Mouse (Mus musculus): ENCODE measurements around the gene Stom. TPM values are rescaled to one million over a fixed set of nuclear protein-coding genes. Genes with fewer than 3 reads are reported as not detected.

The Stom gene
- polyA plus RNA-seq, 1 experiment from 2014 or later = 16.6 TPM

DNA sequence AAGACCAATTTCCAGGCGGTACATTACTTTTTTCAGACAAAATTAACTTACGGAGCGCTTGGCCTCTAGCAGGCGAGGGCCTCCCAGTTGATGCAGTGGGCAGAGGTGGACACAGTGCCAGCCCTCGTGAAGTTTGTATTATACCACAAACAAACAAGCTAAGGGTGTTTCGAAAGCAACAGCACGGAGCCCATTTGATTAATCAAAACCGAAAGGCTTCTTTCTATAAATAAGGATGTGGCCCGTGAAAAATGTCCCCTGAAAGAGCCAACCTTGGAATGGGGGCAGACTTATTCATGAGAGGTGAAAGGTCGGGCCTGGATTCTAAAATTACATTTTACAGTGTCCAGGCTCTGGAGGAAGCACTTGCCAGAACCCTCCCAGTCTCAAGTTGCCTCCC, 643 bp upstream of the Stom start:
- H3K4me1 ChIP-seq = peaks cover 14% of the 10 kb centered on the region
- H3K27ac ChIP-seq = 0 out of 2 replicates have a peak overlapping the region, but pooled peaks have one; percentile 18
- peaks cover 6% of the 10 kb centered on the region; the same call in 1 of the 2 replicates for H3K27me3 ChIP-seq
- ATAC-seq (ENCODE audit: low FRiP score) = 0 out of 2 replicates have a peak, but pooled peaks have one; percentile 15
- H3K36me3 ChIP-seq = no peaks in the 10 kb centered on the region
- peak overlapping the region; percentile 97 for H3K4me2 ChIP-seq (replicated peaks)
- 46% methylated on average over 10 of the region's 10 CpGs for WGBS
- peak overlapping the region; percentile 63 for H3K4me3 ChIP-seq
- no peaks in the 10 kb centered on the region for H3K9me3 ChIP-seq (replicated peaks)
- H3K9ac ChIP-seq = peak overlapping the region; percentile 79

DNA sequence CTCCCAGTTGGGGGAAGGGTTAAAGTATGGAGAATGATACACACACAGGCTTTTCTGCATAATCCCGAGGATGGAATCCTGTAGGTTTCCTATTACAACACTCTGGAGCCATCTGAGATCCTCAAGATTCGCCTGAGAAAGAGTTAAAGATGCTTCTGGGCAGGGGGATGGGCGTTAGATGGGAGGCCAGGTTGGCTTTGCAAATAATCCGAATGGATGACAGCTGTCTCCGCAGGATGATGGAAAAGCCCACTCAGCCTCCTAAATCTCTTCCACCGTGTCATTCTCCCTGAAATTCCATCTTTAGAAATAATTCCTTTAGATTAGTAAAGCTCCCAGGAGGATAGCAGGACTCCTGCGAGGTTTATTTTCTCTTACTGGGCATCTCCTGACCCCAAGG, 1.2 kb downstream of the Stom start:
- no peaks in the 10 kb centered on the region for H3K36me3 ChIP-seq
- peaks cover 6% of the 10 kb centered on the region; the same call in 1 of the 2 replicates for H3K27me3 ChIP-seq
- no peak for ATAC-seq (ENCODE audit: low FRiP score)
- H3K4me2 ChIP-seq (replicated peaks) = peak overlapping the region; percentile 97
- H3K4me3 ChIP-seq = peak overlapping the region; percentile 63
- H3K9me3 ChIP-seq (replicated peaks) = no peaks in the 10 kb centered on the region
- H3K9ac ChIP-seq = no peak overlapping the region; the same call in 1 of the 2 replicates
- H3K27ac ChIP-seq = no peak overlapping the region
- 11% methylated on average over 7 of the region's 7 CpGs for WGBS
- H3K4me1 ChIP-seq = peaks cover 14% of the 10 kb centered on the region

DNA sequence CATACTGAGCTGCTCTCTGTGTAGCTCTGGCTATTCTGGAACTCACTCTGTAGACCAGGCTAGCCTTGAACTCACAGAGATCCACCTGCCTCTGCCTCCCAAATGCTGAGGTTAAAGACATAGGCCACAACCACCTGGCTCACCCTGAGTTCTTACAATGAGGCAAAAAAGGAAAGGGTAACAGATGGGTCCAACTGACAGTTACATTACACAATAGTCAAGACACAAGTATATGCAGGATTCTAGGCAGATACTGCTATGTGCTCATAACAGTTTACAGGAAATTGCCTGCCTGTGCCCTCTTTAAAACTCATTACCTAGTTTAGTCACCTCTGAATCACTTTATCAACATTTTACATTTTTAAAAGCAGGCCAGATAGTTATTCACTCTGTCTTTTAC, 3.1 kb downstream of the Stom start:
- ATAC-seq (ENCODE audit: low FRiP score) = no peak
- H3K27ac ChIP-seq = no peak overlapping the region
- no peaks in the 10 kb centered on the region for H3K9me3 ChIP-seq (replicated peaks)
- H3K4me3 ChIP-seq = no peak overlapping the region
- H3K4me2 ChIP-seq (replicated peaks) = no peak overlapping the region
- H3K4me1 ChIP-seq = peaks cover 14% of the 10 kb centered on the region
- H3K9ac ChIP-seq = no peak overlapping the region
- H3K27me3 ChIP-seq = peaks cover 6% of the 10 kb centered on the region; the same call in 1 of the 2 replicates
- no peaks in the 10 kb centered on the region for H3K36me3 ChIP-seq

DNA sequence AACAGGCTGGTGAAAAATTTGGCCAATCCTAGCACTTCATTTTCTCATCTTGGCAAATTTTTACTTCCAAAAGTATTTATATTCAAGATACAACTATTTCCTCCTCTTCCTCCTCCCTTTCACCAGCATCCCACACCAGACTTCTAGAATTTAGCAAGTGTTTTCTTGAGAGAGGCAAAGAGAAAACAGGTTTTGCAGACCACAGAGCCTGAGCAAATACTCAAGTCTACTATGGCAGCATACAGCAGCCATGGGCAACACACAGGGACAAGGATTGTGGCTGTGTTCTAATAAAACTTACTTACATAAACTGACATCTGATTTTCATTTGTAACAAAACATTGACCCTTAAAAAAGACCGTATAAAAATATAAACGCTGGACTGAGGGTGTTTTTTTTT, 5.6 kb downstream of the Stom start:
- Histone ChIP-seq H3K4me1 (peaks cover 9% of the 10 kb centered on the region), H3K27ac (no peak overlapping the region), H3K9me3 (replicated peaks) (no peaks in the 10 kb centered on the region), H3K36me3 (no peaks in the 10 kb centered on the region), H3K4me3 (no peak overlapping the region), H3K9ac (no peak overlapping the region), H3K4me2 (replicated peaks) (no peak overlapping the region), H3K27me3 (peaks cover 6% of the 10 kb centered on the region; the same call in 1 of the 2 replicates)
- ATAC-seq (ENCODE audit: low FRiP score) = no peak
- 74% methylated on average over 2 of the region's 2 CpGs for WGBS

DNA sequence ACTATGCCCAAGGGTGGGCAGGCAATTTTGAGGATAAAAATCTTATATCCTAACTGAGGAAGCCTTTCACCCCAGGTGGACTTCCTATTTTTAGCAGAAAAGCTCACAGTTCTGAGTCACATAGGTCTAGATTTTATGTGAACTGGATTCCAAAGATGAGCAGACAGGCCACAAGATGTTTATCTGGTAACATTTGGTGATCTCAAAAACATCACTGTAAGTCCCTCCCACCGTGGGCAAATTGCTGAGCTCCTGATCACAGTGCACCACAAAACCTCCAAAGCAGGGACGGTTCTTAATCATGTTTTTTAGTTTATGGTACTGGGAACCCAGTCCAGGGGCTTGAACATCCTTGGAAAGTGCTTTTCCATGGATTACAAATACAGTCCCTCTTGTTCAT, 7.7 kb downstream of the Stom start:
- Histone ChIP-seq H3K36me3 (no peaks in the 10 kb centered on the region), H3K9me3 (replicated peaks) (no peaks in the 10 kb centered on the region), H3K27me3 (no peaks in the 10 kb centered on the region), H3K27ac (no peak overlapping the region), H3K4me2 (replicated peaks) (no peak overlapping the region), H3K9ac (no peak overlapping the region), H3K4me1 (no peaks in the 10 kb centered on the region), H3K4me3 (no peak overlapping the region)
- no peak for ATAC-seq (ENCODE audit: low FRiP score)
- WGBS = 87% methylated on average over 2 of the region's 2 CpGs

DNA sequence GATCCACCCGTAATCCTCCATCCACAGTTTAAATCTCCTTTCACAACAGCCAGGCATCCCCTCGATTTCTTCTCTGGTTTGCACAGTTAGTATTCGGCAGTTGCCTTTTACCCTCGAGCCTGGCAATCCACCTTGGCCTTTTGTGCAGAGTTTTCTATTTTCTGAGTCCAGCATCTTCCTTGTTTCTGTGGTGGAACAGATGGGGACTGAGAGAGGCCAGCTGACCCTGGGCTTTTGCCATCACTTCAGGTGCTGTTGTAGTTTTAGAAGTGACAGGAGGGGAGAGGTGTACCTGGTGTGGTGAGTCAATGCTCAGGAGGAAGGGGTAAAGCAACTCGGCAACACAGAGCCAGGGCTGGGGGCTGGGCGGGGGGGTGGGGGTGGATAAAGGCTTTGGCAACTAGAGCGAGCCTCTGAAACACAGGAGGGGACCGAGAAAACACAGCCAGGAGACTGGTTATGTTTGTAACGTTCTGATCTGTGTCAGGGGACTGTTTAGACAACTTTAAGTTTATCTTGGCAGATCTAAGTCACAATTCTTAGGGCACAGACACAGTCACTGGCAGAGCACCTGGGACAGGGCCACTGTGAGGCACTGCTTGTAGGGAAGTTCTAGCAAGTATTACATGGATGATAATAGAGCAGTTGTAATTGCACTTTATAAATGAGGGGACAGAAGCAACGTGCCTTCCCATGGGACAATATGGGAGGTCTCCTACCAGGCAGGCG, 8.5 kb downstream of the Stom start:
- Histone ChIP-seq H3K9me3 (replicated peaks) (no peaks in the 10 kb centered on the region), H3K36me3 (no peaks in the 10 kb centered on the region), H3K9ac (no peak overlapping the region), H3K4me1 (0 out of 2 replicates have a peak, but pooled peaks cover 4% of the 10 kb centered on the region), H3K4me2 (replicated peaks) (no peak overlapping the region), H3K4me3 (no peak overlapping the region), H3K27me3 (no peaks in the 10 kb centered on the region), H3K27ac (no peak overlapping the region)
- 51% methylated on average over 11 of the region's 11 CpGs for WGBS
- ATAC-seq (ENCODE audit: low FRiP score) = no peak

DNA sequence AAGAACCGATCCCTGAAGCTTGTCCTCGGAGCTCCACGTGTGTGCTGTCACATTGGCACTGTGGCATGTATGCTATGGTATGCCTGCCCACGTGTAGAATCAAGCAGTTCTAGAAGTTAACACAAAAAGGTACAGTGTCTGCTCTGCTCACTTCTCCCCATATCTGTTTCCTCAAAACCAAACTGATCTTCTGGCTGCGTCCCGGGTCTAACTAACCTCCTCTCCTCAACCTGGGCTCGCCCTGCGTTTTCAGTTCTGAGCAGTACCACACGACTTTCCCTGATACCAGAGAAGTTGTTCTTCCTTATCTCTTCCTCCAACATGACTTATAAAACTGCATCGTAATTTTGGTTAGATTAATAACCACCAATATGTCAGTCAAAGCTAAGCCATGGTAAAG, 9.2 kb downstream of the Stom start:
- no peak overlapping the region for H3K4me2 ChIP-seq (replicated peaks)
- no peaks in the 10 kb centered on the region for H3K27me3 ChIP-seq
- 71% methylated on average over 10 of the region's 10 CpGs for WGBS
- no peak overlapping the region for H3K9ac ChIP-seq
- H3K9me3 ChIP-seq (replicated peaks) = no peaks in the 10 kb centered on the region
- no peak overlapping the region for H3K27ac ChIP-seq
- H3K36me3 ChIP-seq = no peaks in the 10 kb centered on the region
- H3K4me1 ChIP-seq = 0 out of 2 replicates have a peak, but pooled peaks cover 4% of the 10 kb centered on the region
- no peak for ATAC-seq (ENCODE audit: low FRiP score)
- H3K4me3 ChIP-seq = no peak overlapping the region

DNA sequence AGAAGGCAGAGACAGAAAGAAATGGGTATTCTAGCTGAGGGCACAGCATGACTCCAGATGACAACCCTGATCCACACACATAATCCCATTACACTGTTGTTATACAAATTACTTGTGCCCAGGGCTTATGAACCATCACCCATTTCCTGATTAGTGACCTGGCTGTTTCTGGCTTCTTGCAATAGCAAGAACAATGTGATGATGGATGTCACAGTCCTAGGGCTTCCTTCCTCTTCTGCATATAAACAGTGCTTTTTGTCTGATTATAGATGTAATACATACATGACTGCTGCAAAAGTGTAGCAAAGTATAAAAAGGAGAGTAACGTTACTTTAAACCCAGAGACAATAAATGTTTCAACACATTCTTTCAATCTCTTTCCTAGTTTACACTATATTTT, 9.8 kb downstream of the Stom start:
- Histone ChIP-seq H3K27me3 (no peaks in the 10 kb centered on the region), H3K36me3 (no peaks in the 10 kb centered on the region), H3K9me3 (replicated peaks) (no peaks in the 10 kb centered on the region), H3K4me2 (replicated peaks) (no peak overlapping the region), H3K4me3 (no peak overlapping the region), H3K4me1 (peaks cover 9% of the 10 kb centered on the region; the same call in 1 of the 2 replicates), H3K9ac (no peak overlapping the region), H3K27ac (no peak overlapping the region)
- no peak for ATAC-seq (ENCODE audit: low FRiP score)
- 81% methylated on average over 1 of the region's 1 CpGs for WGBS

DNA sequence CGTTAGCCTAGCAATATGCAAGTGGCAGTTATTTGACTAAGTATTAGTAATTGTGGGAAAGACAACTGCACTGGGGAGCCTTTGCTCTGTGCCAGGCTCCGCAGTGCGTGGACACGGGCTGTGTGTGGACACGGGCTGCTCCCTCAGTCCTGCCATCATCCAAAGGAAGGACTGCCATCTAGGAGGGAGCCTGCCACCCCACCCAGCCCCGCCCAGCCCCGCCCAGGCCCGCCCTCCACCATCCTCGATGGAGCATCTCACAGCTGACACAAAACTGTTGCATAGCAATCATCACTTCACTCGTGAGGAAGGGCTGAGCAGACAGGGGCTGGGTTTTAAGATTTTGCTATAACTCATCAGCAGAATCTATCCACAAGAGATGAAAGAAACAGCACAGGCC, 10.8 kb downstream of the Stom start:
- Histone ChIP-seq H3K9me3 (replicated peaks) (no peaks in the 10 kb centered on the region), H3K4me2 (replicated peaks) (no peak overlapping the region), H3K4me3 (no peak overlapping the region), H3K27ac (no peak overlapping the region), H3K4me1 (peaks cover 11% of the 10 kb centered on the region; the same call in 1 of the 2 replicates), H3K9ac (no peak overlapping the region), H3K27me3 (no peaks in the 10 kb centered on the region), H3K36me3 (no peaks in the 10 kb centered on the region)
- WGBS = 74% methylated on average over 10 of the region's 10 CpGs
- ATAC-seq (ENCODE audit: low FRiP score) = no peak

DNA sequence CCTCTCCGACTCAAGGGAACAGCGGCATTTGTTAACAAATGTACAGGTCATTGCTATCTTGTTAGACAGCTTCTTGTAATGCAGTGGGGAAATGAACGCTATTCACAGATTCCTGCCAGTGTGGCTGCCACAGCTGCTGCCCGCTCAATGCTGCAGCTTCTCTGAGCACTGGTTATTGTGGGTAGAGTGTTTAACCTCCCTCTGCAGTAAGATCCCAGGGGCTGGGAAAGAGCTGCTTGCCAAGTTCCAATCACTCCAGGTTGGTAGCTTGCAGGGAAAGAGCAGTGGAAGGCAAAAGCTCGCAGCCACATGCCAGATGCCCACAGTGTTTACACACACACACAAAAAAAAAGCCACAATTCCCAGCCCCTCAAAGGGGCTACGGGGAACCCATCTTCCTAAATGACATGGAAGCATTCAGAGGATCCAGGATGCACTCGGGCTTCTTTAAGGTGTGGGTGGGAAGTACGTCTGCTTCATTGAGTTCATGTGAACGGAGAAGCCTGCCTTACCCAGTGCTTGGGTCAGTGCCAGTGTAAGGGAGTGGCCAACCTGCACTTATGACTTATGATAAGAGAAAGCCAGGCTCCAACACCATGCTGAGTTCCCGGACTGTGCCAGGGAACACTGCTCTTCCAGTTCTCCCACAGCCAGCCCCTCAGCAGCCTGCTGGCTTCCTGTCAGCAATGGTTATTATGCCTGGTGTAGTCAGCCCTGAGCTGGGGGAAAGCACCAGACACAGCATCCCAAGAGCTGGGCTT, 14.2 kb downstream of the Stom start:
- Histone ChIP-seq H3K9ac (no peak overlapping the region), H3K27ac (no peak overlapping the region), H3K9me3 (replicated peaks) (no peaks in the 10 kb centered on the region), H3K4me1 (peaks cover 24% of the 10 kb centered on the region), H3K4me3 (no peak overlapping the region), H3K27me3 (no peaks in the 10 kb centered on the region), H3K36me3 (no peaks in the 10 kb centered on the region), H3K4me2 (replicated peaks) (no peak overlapping the region)
- 71% methylated on average over 10 of the region's 10 CpGs for WGBS
- no peak for ATAC-seq (ENCODE audit: low FRiP score)

DNA sequence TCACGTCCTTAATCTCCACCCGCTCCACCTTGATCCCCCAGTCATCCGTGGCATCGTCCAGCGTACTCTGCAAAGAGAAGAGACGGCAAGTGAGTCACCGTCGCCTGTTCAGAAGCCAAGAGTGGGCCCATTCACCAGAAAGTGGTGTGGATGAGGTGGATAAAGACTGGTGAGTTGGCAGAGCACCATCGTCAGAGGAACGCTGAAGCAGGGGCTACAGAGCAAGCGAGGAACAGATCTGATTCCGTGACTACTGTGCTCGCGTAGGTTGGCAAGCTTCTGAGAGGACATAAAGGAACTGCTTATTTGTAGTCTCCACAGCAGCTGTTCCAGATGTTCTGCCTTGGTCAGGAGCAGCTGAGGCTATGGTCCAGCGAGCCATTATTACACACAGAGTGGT, 16.4 kb downstream of the Stom start:
- Histone ChIP-seq H3K9ac (no peak overlapping the region), H3K27me3 (no peaks in the 10 kb centered on the region), H3K9me3 (replicated peaks) (no peaks in the 10 kb centered on the region), H3K36me3 (no peaks in the 10 kb centered on the region), H3K27ac (no peak overlapping the region), H3K4me3 (no peak overlapping the region), H3K4me2 (replicated peaks) (no peak overlapping the region), H3K4me1 (peaks cover 24% of the 10 kb centered on the region)
- 91% methylated on average over 15 of the region's 15 CpGs for WGBS
- ATAC-seq (ENCODE audit: low FRiP score) = no peak

DNA sequence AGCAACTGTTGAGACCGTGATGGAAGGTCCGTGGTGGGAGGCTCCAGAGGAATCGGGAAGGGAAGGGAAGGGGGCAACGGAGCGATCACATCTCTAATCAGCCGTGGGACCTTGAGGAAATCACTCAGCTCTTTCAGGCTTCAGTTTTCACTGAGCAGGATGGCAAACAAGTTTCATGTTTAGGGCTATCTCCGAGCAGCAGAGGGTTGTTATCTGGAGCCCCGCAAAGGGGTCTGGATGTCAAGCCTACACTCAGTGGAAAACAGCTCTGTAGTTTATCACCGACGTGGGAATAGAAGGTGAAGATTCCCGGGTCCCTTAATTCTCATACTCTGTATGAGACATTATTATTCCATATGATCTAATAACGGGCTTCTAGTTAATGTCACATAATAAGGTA, 18.4 kb downstream of the Stom start:
- no peak overlapping the region for H3K27ac ChIP-seq
- no peak overlapping the region for H3K4me3 ChIP-seq
- no peak overlapping the region for H3K9ac ChIP-seq
- H3K4me2 ChIP-seq (replicated peaks) = no peak overlapping the region
- no peak for ATAC-seq (ENCODE audit: low FRiP score)
- H3K36me3 ChIP-seq = no peaks in the 10 kb centered on the region
- H3K27me3 ChIP-seq = no peaks in the 10 kb centered on the region
- peaks cover 20% of the 10 kb centered on the region for H3K4me1 ChIP-seq
- H3K9me3 ChIP-seq (replicated peaks) = no peaks in the 10 kb centered on the region
- 84% methylated on average over 12 of the region's 12 CpGs for WGBS
